In genomic region chr1:189947411-189947810, GRCm38 (mm10) we compare ENCODE assay signal across 27 mouse cellular contexts. TPM values are rescaled to one million over a fixed set of nuclear protein-coding genes. Genes with fewer than 3 reads are reported as not detected.
DNase-seq lines count a peak whose midpoint lies in the region; ATAC-seq lines count a peak whose summit lies in the region.
"Had no signal": no experiment of that assay in that cellular context is flagged by ENCODE, and none has a peak within 500 bp of the region (broad histone marks: within the 10 kb centered on the region; RNA-seq: fewer than 3 reads in every experiment).

No protein-coding gene starts in this region.

- no peaks in the 10 kb centered on the region for H3K9me3 ChIP-seq in midbrain, embryonic 10.5 days (replicated peaks)
- no peaks in the 10 kb centered on the region for H3K9me3 ChIP-seq in midbrain, embryonic 15.5 days
- H3K9me3 ChIP-seq: embryonic facial prominence, embryonic 13.5 days; embryonic facial prominence, embryonic 15.5 days; forebrain, embryonic 10.5 days; forebrain, embryonic 12.5 days had no signal

- intact Hi-C loops in heart, postnatal 25 days (cut with DNase I): no loop called here

- WGBS in midbrain, embryonic 10.5 days: 53% methylated on average over 8 of the region's 8 CpGs
- WGBS in midbrain, embryonic 15.5 days: 46% methylated on average over 8 of the region's 8 CpGs

- peak overlapping the region; percentile 33; the same call in 1 of the 2 replicates for H3K27ac ChIP-seq in midbrain, embryonic 10.5 days (replicated peaks)
- no peak overlapping the region for H3K27ac ChIP-seq in midbrain, embryonic 15.5 days
- H3K27ac ChIP-seq: embryonic facial prominence, embryonic 13.5 days; embryonic facial prominence, embryonic 15.5 days; forebrain, embryonic 10.5 days; forebrain, embryonic 12.5 days had no signal

- H3K27me3 ChIP-seq in midbrain, embryonic 10.5 days (ENCODE audit: low read depth, poor library complexity, severe bottlenecking): no peaks in the 10 kb centered on the region
- no peaks in the 10 kb centered on the region for H3K27me3 ChIP-seq in midbrain, embryonic 15.5 days (replicated peaks)
- H3K27me3 ChIP-seq: CH12.LX; embryonic facial prominence, embryonic 13.5 days; embryonic facial prominence, embryonic 15.5 days; forebrain, embryonic 12.5 days had no signal

- no peak for ATAC-seq in midbrain, embryonic 15.5 days (replicated peaks)
- ATAC-seq: CD4-positive, CD25-positive, alpha-beta regulatory T cell, adult 4 months; forebrain, embryonic 14.5 days; forebrain, embryonic 16.5 days had no signal

- H3K4me2 ChIP-seq in midbrain, embryonic 15.5 days: no peak overlapping the region
- H3K4me2 ChIP-seq: embryonic facial prominence, embryonic 13.5 days; embryonic facial prominence, embryonic 15.5 days; forebrain, embryonic 12.5 days had no signal

- no peaks in the 10 kb centered on the region for H3K36me3 ChIP-seq in midbrain, embryonic 10.5 days
- H3K36me3 ChIP-seq in midbrain, embryonic 15.5 days (replicated peaks): no peaks in the 10 kb centered on the region
- H3K36me3 ChIP-seq: embryonic facial prominence, embryonic 13.5 days; embryonic facial prominence, embryonic 15.5 days; forebrain, embryonic 10.5 days; forebrain, embryonic 12.5 days; G1E had no signal

- DNase-seq in heart, adult 11 months: peak; percentile 82
- DNase-seq in heart, postnatal 25 days (ENCODE audit: low spot score): no peak
- peak; percentile 19 for DNase-seq in midbrain, embryonic 10.5 days (ENCODE audit: low spot score)
- DNase-seq in retina, postnatal 1 day: peak; percentile 45
- DNase-seq in gastrocnemius, postnatal 10 days: no peak
- DNase-seq: adrenal gland, adult 2 months; adrenal gland, postnatal 10 days; adrenal gland, postnatal 25 days; B cell, adult 2 months; cerebellum, adult 11 months; cerebellum, adult 18-20 months; cerebellum, adult 8-10 months; cerebellum, adult 9-11 months; cerebellum, postnatal 14 days; cerebellum, postnatal 36 days; embryo, embryonic 11 days had no signal

- no peak overlapping the region for H3K9ac ChIP-seq in midbrain, embryonic 15.5 days
- H3K9ac ChIP-seq: embryonic facial prominence, embryonic 13.5 days; embryonic facial prominence, embryonic 15.5 days; forebrain, embryonic 12.5 days had no signal

- H3K4me1 ChIP-seq in midbrain, embryonic 10.5 days: peaks cover 8% of the 10 kb centered on the region
- H3K4me1 ChIP-seq in midbrain, embryonic 15.5 days: no peaks in the 10 kb centered on the region
- H3K4me1 ChIP-seq: embryonic facial prominence, embryonic 13.5 days; embryonic facial prominence, embryonic 15.5 days; forebrain, embryonic 12.5 days had no signal

- H3K4me3 ChIP-seq in midbrain, embryonic 10.5 days: no peak overlapping the region
- no peak overlapping the region for H3K4me3 ChIP-seq in midbrain, embryonic 15.5 days
- H3K4me3 ChIP-seq: embryonic facial prominence, embryonic 13.5 days; embryonic facial prominence, embryonic 15.5 days; erythroblast, embryonic 14.5 days; forebrain, embryonic 10.5 days; forebrain, embryonic 12.5 days had no signal

RNA-seq across cellular contexts. Expression of gene Smyd2, which starts 25.2 kb away (rescaled TPM):
- 100 to 1,000 TPM; 105 to 109 TPM for total RNA-seq in heart, postnatal 25 days (2021)
- 62.7 and 68.3 TPM in 2 replicates for polyA plus RNA-seq in midbrain, embryonic 10.5 days (2016; fragmentation: Nextera tagmentation; extraction: Ambion mirVana)
- polyA plus RNA-seq in midbrain, embryonic 15.5 days (2015; fragmentation: Nextera tagmentation; extraction: Ambion mirVana): 71.3 and 71.8 TPM in 2 replicates
- total RNA-seq in gastrocnemius, postnatal 10 days (2021): 100 to 1,000 TPM; 165 to 188 TPM
- total RNA-seq: G1E had no signal
- polyA plus RNA-seq: G1E had no signal

Comparison
In these comparisons a context has a peak if more than half of its experiments do, and no peak if none do; other contexts are left out.
1. DNase-seq: peak in heart, adult 11 months (single experiment), midbrain, embryonic 10.5 days (single experiment) and retina, postnatal 1 day (single experiment); none in heart, postnatal 25 days (single experiment) and gastrocnemius, postnatal 10 days (single experiment).